Mouse (Mus musculus) heart, adult 2 months (tissue): ENCODE measurements around the gene Kbtbd4.

Experiments
- CTCF ChIP-seq: fragments of 200-600 bp; IDR thresholded peaks from 2 replicates; pipeline ENCODE4 v1.8.1; 2022; ENCODE audit warnings: antibody characterized with exemption, mild to moderate bottlenecking, moderate library complexity
- EP300 ChIP-seq: fragments of 200-500 bp; IDR thresholded peaks from 2 replicates; pipeline ENCODE4 v1.6.1; 2011; ENCODE audit warnings: low read depth, low read length, control low read depth; ENCODE audit not compliant: insufficient read depth
- POLR2A ChIP-seq: fragments of 200-500 bp; IDR thresholded peaks from 2 replicates; pipeline ENCODE4 v1.6.1; 2011; ENCODE audit warnings: mild to moderate bottlenecking, low read depth, low read length, control low read depth; ENCODE audit not compliant: insufficient read depth

GRCm38 (mm10) chr2:90915516-90915915, 11.0 kb downstream of the Kbtbd4 start:
- TF ChIP-seq POLR2A (no peak), EP300 (no peak), CTCF (no peak)
